Mouse (Mus musculus) limb, embryonic 13.5 days (tissue): ENCODE results near the gene Cab39. TPM values are rescaled to one million over a fixed set of nuclear protein-coding genes. Genes with fewer than 3 reads are reported as not detected.
"Not testable (repeated sequence)": the region's sequence is repeated elsewhere in the genome, so short reads cannot be mapped to it uniquely, and the experiment has no call there.

ENCODE experiments used
- ATAC-seq: fragments of 200-750 bp; cut with Nextera tagmentation; 2 replicates; pipeline ENCODE4 v1.8.0; 2017; ENCODE audit warnings: low read depth, moderate number of reproducible peaks, moderate TSS enrichment; ENCODE audit not compliant: low FRiP score
- H3K27ac ChIP-seq: fragments of 300-500 bp; sonication (generic); 2 replicates; pipeline ENCODE4 v1.5.1; 2015; ENCODE audit warnings: inconsistent platforms, mild to moderate bottlenecking, moderate library complexity
- H3K27me3 ChIP-seq: fragments of 300-500 bp; sonication (generic); 2 replicates; pipeline ENCODE4 v1.6.1; 2015; ENCODE audit warnings: mild to moderate bottlenecking, inconsistent platforms
- H3K36me3 ChIP-seq: fragments of 300-500 bp; sonication (generic); 2 replicates; pipeline ENCODE4 v1.6.1; 2015; ENCODE audit warnings: inconsistent platforms, mild to moderate bottlenecking, moderate library complexity
- H3K4me1 ChIP-seq: fragments of 300-500 bp; sonication (generic); 2 replicates; pipeline ENCODE4 v1.6.1; 2015; ENCODE audit warnings: inconsistent platforms
- H3K4me2 ChIP-seq: fragments of 300-500 bp; sonication (generic); replicated peaks from 2 replicates; pipeline ENCODE4 v1.6.1; 2015; ENCODE audit warnings: inconsistent platforms, mild to moderate bottlenecking, moderate library complexity
- H3K4me3 ChIP-seq: fragments of 300-500 bp; sonication (generic); 2 replicates; pipeline ENCODE4 v1.5.1; 2015; ENCODE audit warnings: moderate library complexity, mild to moderate bottlenecking, inconsistent platforms
- H3K9ac ChIP-seq: fragments of 300-500 bp; sonication (generic); 2 replicates; pipeline ENCODE4 v1.6.1; 2015; ENCODE audit warnings: mild to moderate bottlenecking, inconsistent platforms
- H3K9me3 ChIP-seq: fragments of 300-500 bp; sonication (generic); 2 replicates; pipeline ENCODE4 v1.6.1; 2016; ENCODE audit warnings: inconsistent platforms
- WGBS: fragments of 180-500 bp; shearing (Covaris S2); methylation state at CpG from one replicate; pipeline ENCODE4 v1.1.7; 2015; 5-methylcytosine and 5-hydroxymethylcytosine counted together
- polyA plus RNA-seq: library from polyadenylated mRNA; unstranded; fragments of >200 nt; fragmentation: Nextera tagmentation; extraction: Ambion mirVana; gene quantifications from 2 replicates; pipeline ENCODE4 v1.2.1, GENCODE M21; 2015

The Cab39 gene
- polyA plus RNA-seq, 1 experiment from 2014 or later, result 28.5 TPM

- peak overlapping the region; percentile 89 for H3K4me3 ChIP-seq
- peak overlapping the region; percentile 91 for H3K4me2 ChIP-seq
- peaks cover 25% of the 10 kb centered on the region for H3K4me1 ChIP-seq
- WGBS, result under 1% methylated on average over 38 of the region's 38 CpGs
- H3K9me3 ChIP-seq, result no peaks in the 10 kb centered on the region
- H3K27me3 ChIP-seq, result no peaks in the 10 kb centered on the region
- H3K27ac ChIP-seq, result peak overlapping the region; percentile 93; the same call in 1 of the 2 replicates
- no peak for ATAC-seq
- H3K9ac ChIP-seq, result peak overlapping the region; percentile 94
- H3K36me3 ChIP-seq, result 0 out of 2 replicates have a peak, but pooled peaks cover 2% of the 10 kb centered on the region
Observed at GRCm38 (mm10) chr1:85794106-85794771, 998 bp downstream of the Cab39 start.

DNA sequence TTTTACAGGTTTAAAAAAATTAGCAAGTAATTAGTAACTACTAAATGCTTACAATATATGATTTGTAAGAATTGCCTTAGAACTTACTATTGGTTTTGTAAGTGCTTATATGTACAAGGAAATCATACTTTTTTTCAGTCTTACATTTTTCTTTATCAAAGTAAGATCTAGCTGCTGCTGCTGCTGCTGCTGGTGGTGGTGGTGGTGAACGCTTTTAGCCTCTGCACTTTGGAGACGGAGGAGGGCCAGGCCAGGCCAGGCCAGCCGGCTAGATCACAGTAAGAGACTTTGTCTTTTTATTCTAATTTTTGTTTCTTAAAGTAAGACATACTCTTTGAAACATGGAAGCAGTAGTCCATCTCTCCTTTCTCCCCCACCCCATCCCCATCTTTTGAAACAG is 2.0 kb downstream of the Cab39 start:
- Histone ChIP-seq H3K4me3 (no peak overlapping the region), H3K27ac (no peak overlapping the region), H3K36me3 (0 out of 2 replicates have a peak, but pooled peaks cover 2% of the 10 kb centered on the region), H3K4me1 (peaks cover 25% of the 10 kb centered on the region), H3K9me3 (no peaks in the 10 kb centered on the region), H3K9ac (no peak overlapping the region), H3K27me3 (no peaks in the 10 kb centered on the region), H3K4me2 (peak overlapping the region; percentile 33)
- WGBS, result 57% methylated on average over 3 of the region's 3 CpGs
- ATAC-seq, result no peak

- Histone ChIP-seq H3K9me3 (no peaks in the 10 kb centered on the region), H3K4me2 (no peak overlapping the region), H3K4me1 (peaks cover 20% of the 10 kb centered on the region), H3K36me3 (0 out of 2 replicates have a peak, but pooled peaks cover 2% of the 10 kb centered on the region), H3K27me3 (no peaks in the 10 kb centered on the region), H3K27ac (no peak overlapping the region), H3K9ac (no peak overlapping the region), H3K4me3 (no peak overlapping the region)
- ATAC-seq, result no peak
- WGBS, result 61% methylated on average over 1 of the region's 1 CpGs
Observed at GRCm38 (mm10) chr1:85799776-85800175, 6.5 kb downstream of the Cab39 start.

DNA sequence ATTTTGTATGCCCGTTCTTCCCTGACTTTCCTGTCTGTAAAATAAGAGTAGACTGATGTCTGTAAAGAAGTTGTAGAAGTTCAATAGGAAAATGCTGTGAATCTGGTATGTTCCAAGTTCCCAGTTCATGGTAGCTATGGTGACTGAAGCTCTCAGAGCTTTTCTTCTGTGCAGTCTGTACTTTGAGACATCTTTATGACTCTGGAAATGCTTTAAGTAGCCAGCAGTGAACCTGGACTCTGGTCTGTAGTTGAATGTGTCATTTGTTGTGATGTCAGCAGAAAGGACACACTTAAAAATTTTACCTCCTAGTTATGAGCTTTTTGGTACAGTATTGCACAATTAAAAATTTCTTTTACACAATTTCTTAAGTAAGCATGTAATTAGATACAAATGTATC is 9.3 kb downstream of the Cab39 start:
- H3K36me3 ChIP-seq, result no peaks in the 10 kb centered on the region
- H3K9ac ChIP-seq, result no peak overlapping the region
- H3K4me1 ChIP-seq, result peaks cover 10% of the 10 kb centered on the region
- WGBS, result 70% methylated on average over 1 of the region's 1 CpGs
- H3K9me3 ChIP-seq, result no peaks in the 10 kb centered on the region
- H3K27ac ChIP-seq, result no peak overlapping the region
- H3K27me3 ChIP-seq, result no peaks in the 10 kb centered on the region
- H3K4me2 ChIP-seq, result no peak overlapping the region
- no peak for ATAC-seq
- no peak overlapping the region for H3K4me3 ChIP-seq

DNA sequence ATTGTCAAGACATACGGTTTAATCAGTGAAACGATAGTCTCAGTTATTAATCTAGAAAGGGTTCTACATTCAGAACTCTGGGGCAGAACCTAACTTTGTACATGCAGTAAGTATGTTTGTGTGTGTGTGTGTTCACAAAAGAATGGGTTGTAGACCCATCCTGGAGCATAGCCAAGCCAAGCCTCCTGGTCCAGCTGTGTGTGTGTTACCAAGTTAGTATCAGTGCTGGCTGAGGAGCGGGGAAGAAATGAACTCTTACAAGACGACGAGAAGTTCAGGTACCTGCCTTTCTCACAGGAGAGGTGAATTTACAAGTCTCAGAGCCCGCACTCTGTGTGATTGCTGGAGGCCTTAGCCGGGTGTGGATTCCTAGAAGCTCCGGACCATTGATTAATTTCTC is 11.3 kb downstream of the Cab39 start:
- ATAC-seq, result no peak
- 91% methylated on average over 8 of the region's 8 CpGs for WGBS

DNA sequence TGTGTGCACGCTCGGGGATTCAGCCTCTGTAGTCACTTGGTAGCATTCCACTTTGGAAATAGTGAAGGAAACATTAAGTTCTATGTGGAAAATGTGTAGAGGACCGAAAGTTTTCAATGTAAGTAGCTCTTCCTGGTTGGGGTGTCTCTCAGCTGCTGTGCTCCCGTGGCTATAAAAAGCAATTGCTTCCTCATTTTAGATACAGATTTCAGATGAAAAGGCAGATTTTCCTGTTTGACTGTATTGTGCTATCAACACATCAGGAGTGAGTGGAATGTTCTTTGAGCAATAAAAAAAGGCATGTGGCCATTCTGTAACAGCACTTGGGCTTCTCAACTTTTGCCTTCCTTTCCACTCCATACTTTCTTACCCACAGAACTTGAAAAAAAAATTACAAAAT is 16.0 kb downstream of the Cab39 start:
- Histone ChIP-seq H3K9ac (no peak overlapping the region), H3K9me3 (no peaks in the 10 kb centered on the region), H3K27me3 (no peaks in the 10 kb centered on the region), H3K27ac (no peak overlapping the region), H3K4me1 (peaks cover 16% of the 10 kb centered on the region), H3K36me3 (no peaks in the 10 kb centered on the region), H3K4me2 (no peak overlapping the region), H3K4me3 (no peak overlapping the region)
- ATAC-seq, result no peak
- 74% methylated on average over 4 of the region's 4 CpGs for WGBS

More for the DNA sequence above, 11.3 kb downstream of the Cab39 start:
- no peak overlapping the region for H3K9ac ChIP-seq
- no peak overlapping the region for H3K27ac ChIP-seq
- peaks cover 3% of the 10 kb centered on the region; the same call in 1 of the 2 replicates for H3K4me1 ChIP-seq
- no peaks in the 10 kb centered on the region for H3K36me3 ChIP-seq
- H3K27me3 ChIP-seq, result no peaks in the 10 kb centered on the region
- no peak overlapping the region for H3K4me3 ChIP-seq
- H3K4me2 ChIP-seq, result no peak overlapping the region
- H3K9me3 ChIP-seq, result no peaks in the 10 kb centered on the region

DNA sequence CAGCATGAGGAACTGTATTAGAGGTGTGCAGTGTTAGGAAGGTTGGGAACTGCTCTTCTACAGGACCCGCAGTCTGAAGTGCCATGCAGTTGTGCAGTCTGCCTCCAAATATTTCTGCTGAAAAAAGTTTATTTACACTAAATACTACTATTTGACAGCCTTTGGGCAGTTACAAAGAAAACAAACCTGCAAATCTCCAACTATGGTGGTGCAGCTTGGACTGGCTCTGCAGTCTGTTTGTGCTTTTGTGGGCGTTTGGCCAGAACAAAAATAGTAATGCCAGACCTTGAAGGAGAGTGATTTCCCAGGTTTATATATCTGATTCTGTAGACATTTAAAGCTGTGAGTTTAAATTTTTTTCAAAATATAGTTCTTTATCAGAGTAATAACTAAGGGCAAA is 17.1 kb downstream of the Cab39 start:
- no peak for ATAC-seq
- Histone ChIP-seq H3K36me3 (no peaks in the 10 kb centered on the region), H3K9me3 (no peaks in the 10 kb centered on the region), H3K27ac (no peak overlapping the region), H3K27me3 (no peaks in the 10 kb centered on the region), H3K4me3 (no peak overlapping the region), H3K4me1 (peaks cover 16% of the 10 kb centered on the region), H3K9ac (no peak overlapping the region), H3K4me2 (no peak overlapping the region)
- WGBS, result 78% methylated on average over 2 of the region's 2 CpGs

DNA sequence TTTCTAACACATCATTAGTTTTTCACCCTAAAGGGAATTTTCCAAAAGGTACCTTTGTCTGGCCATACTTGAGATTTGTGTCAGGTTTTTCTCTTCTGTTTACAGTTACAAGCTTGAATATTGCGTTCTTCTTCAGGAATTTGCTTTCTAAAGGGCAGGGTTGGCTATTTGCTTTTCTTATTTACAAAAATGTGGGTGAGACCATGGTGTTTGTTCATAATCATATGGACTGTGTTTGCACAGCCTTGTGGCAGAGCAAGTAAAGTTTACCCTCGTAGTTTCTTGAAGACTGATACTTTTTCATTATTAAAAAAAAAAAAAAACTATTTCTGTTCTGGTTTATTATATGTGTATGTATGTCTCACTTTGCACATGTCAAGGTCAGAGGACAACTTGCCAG is 17.5 kb downstream of the Cab39 start:
- no peaks in the 10 kb centered on the region for H3K36me3 ChIP-seq
- WGBS, result 72% methylated on average over 2 of the region's 2 CpGs
- no peak overlapping the region for H3K9ac ChIP-seq
- peaks cover 16% of the 10 kb centered on the region for H3K4me1 ChIP-seq
- no peak for ATAC-seq
- H3K27ac ChIP-seq, result no peak overlapping the region
- H3K27me3 ChIP-seq, result no peaks in the 10 kb centered on the region
- no peak overlapping the region for H3K4me3 ChIP-seq
- no peaks in the 10 kb centered on the region for H3K9me3 ChIP-seq
- H3K4me2 ChIP-seq, result no peak overlapping the region

- H3K4me2 ChIP-seq, H3K27me3 ChIP-seq, H3K27ac ChIP-seq, H3K4me3 ChIP-seq, H3K9me3 ChIP-seq, ATAC-seq, H3K9ac ChIP-seq: not testable (repeated sequence)
- H3K4me1 ChIP-seq, result peaks cover 14% of the 10 kb centered on the region
- H3K36me3 ChIP-seq, result peaks cover 13% of the 10 kb centered on the region
Observed at GRCm38 (mm10) chr1:85814213-85814612, 21.0 kb downstream of the Cab39 start.

GRCm38 (mm10) chr1:85818121-85818520 is 24.9 kb downstream of the Cab39 start:
- Histone ChIP-seq H3K4me3 (no peak overlapping the region), H3K27me3 (no peaks in the 10 kb centered on the region), H3K27ac (no peak overlapping the region), H3K36me3 (peaks cover 45% of the 10 kb centered on the region), H3K4me1 (peaks cover 5% of the 10 kb centered on the region; the same call in 1 of the 2 replicates), H3K9ac (no peak overlapping the region), H3K4me2 (no peak overlapping the region), H3K9me3 (no peaks in the 10 kb centered on the region)
- no peak for ATAC-seq
- 93% methylated on average over 6 of the region's 6 CpGs for WGBS

DNA sequence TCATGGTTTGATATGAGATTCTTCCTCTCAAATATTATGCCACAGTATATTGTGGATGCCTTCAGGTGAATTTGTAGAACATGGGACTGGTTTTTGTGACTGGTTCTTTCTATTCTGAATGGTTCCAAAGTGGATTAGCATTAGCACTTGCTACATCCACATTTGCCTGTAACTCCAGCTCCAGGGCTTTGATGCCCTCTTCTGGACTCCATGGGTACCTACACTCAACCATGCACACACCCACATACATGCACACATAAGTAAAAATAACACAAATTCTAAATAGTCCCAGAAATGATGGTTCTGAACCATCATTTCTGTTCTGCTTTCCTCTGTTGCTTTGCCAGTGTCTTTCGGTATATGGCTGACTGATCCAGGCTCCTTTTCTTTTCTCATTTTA is 26.5 kb downstream of the Cab39 start:
- H3K4me1 ChIP-seq, result no peaks in the 10 kb centered on the region
- no peak for ATAC-seq
- H3K9me3 ChIP-seq, result no peaks in the 10 kb centered on the region
- no peak overlapping the region for H3K27ac ChIP-seq
- H3K4me3 ChIP-seq, result no peak overlapping the region
- H3K27me3 ChIP-seq, result no peaks in the 10 kb centered on the region
- no peak overlapping the region for H3K4me2 ChIP-seq
- 95% methylated on average over 1 of the region's 1 CpGs for WGBS
- H3K9ac ChIP-seq, result no peak overlapping the region
- H3K36me3 ChIP-seq, result peaks cover 49% of the 10 kb centered on the region

DNA sequence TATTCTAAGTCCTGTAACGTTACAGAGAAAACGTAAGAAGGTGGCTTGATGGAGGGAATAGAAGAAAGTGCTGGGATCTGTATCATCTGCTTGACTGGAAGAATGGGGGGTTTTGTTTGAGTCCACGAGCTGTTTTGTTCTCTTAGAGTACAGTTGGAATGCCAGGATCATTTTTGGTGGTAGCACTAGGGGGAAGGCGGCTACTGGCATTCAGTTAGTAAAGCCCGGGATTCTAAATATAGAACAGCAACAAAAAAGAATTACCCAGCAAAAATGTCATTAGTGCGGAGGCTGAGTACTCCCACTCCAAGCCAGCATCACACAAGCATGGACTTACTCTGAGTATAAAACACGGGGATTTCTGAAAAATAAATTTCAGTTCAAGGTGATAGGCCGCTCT is 29.0 kb downstream of the Cab39 start:
- Histone ChIP-seq H3K27ac (no peak overlapping the region), H3K4me3 (no peak overlapping the region), H3K4me2 (no peak overlapping the region), H3K9ac (no peak overlapping the region), H3K27me3 (no peaks in the 10 kb centered on the region), H3K9me3 (no peaks in the 10 kb centered on the region), H3K4me1 (no peaks in the 10 kb centered on the region), H3K36me3 (peaks cover 52% of the 10 kb centered on the region)
- no peak for ATAC-seq
- 95% methylated on average over 8 of the region's 8 CpGs for WGBS

GRCm38 (mm10) chr1:85824905-85825304 is 31.7 kb downstream of the Cab39 start:
- ATAC-seq, result no peak
- Histone ChIP-seq H3K4me1 (no peaks in the 10 kb centered on the region), H3K36me3 (peaks cover 45% of the 10 kb centered on the region), H3K27me3 (no peaks in the 10 kb centered on the region), H3K27ac (no peak overlapping the region), H3K4me3 (no peak overlapping the region), H3K9me3 (no peaks in the 10 kb centered on the region), H3K9ac (no peak overlapping the region), H3K4me2 (no peak overlapping the region)
- 79% methylated on average over 3 of the region's 3 CpGs for WGBS
